Mouse (Mus musculus) mesoderm, embryonic 11.5 days (tissue): Measurements from ENCODE around the gene Mtus2.

Source experiments
- DNase-seq: peaks from one replicate; pipeline ENCODE4 v3.0.0-alpha.2; 2012; ENCODE audit warnings: low read depth, low spot score

The Mtus2 gene

DNA sequence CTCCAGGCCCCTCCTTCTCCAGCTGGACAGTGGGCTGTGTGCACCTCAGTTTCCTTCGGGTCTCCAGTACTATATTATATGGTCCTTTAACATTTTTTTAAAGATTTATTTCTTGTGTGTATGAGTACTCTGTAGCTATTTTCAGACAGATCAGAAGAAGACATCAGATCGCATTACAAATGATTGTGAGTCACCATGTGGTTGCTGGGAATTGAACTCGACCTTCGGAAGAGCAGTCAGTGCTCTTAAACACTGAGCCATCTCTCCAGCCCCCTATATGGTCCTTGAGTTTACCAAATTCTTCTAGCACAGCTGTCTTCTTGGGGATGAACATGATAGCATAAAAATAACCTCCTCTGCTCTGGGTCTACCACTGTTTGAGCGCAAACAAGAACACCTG is 382.0 kb downstream of the Mtus2 start:
- DNase-seq = no peak

GRCm38 (mm10) chr5:148342061-148342741 is 385.1 kb downstream of the Mtus2 start:
- peak; percentile 48 for DNase-seq

- DNase-seq = no peak
Observed at GRCm38 (mm10) chr5:148344374-148344773, 387.3 kb downstream of the Mtus2 start.

GRCm38 (mm10) chr5:148346543-148346942 is 389.4 kb downstream of the Mtus2 start:
- no peak for DNase-seq

GRCm38 (mm10) chr5:148348153-148348552 is 391.0 kb downstream of the Mtus2 start:
- DNase-seq = no peak

DNA sequence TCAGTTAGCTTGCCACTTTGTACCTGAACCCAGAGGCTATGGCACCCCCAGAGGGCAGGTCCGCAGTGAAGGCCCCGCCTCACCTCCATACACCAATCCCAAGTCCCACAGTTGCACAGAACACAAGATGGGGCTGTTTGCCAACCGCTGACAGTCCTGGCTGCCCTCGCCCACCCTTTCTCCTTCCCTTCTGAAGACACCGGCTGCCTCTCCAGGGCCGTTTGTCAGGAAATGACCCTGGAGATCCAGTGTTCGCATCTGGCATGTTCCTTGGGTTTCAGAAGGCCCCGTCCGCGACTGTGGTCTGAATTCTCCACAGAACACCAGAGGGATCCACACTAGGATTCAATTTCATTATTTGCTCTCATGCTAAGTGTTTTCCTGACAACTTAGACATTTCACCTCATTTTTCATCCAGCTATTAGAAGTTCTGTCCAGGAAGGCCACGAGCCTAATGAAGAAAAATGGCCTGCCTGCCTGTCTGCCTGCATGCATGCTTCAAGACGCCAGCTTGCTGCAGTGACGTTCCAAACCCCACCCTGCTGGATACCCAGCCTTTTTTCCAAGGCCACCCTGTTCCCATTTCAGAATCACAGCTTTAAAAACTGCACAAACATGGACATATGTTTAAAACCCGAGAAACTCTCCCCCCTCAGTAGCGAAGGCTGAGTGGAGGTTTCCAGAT is 392.3 kb downstream of the Mtus2 start:
- peak; percentile 53 for DNase-seq

- no peak for DNase-seq
Observed at GRCm38 (mm10) chr5:148353429-148353828, 396.3 kb downstream of the Mtus2 start.

DNA sequence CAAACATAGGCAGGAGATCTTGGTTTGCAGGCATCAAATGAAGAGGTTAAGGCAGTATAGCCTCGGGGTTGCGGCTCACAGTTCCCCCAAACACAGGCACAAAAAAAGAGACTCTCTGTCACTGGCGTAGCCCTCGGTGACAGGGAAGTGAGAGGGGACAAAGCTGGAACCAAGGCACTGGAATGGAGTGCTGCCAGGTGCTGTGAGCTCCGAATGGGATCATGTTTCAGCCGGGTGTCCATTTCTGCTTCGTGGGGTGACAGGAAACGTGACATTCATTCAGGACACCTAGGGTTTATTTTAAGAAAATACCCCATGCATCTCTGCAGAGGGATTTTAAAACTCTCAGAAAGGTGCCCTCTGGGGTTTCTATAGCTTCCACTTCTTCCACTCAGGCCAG is 397.4 kb downstream of the Mtus2 start:
- DNase-seq = no peak

DNA sequence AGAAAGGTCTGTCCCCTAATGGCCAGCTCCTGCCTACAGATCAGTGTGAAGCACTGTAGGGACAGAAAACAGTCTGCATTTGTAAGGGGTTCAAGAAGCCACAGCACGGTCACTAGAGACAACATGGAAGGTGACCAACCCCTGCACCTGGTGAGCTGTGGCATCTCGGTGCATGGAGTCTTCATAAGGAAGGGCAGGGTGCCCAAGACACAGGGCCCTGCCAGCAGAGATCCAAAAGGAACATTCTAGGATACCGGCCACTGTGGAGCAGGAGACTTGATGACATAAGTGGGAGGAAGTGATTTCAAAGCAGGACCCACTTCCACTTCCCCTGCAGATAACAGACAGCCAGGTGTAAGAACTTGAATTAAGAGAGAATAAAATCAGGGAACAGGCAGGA is 398.7 kb downstream of the Mtus2 start:
- DNase-seq = no peak

- DNase-seq = no peak
Observed at GRCm38 (mm10) chr5:148357168-148357567, 400.0 kb downstream of the Mtus2 start.

DNA sequence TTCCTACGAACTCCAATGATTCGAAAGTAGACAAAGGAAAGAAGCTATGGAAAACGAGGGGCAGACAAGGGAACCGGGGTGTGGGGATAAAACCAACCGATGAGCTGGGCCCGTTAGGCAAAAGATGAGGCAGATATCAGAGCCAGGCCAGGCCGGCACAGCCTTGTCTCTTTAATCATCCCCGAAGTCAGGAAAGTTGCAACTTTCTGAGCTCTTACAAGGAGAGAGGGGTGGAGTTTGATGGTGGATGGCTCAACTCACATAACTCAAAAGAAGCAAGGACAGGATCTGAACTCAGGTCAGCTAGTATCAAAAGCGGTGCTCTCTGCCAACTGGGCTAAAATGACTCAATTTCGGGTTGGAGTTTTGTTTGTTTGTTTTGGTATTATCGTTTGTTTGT is 402.0 kb downstream of the Mtus2 start:
- no peak for DNase-seq

DNA sequence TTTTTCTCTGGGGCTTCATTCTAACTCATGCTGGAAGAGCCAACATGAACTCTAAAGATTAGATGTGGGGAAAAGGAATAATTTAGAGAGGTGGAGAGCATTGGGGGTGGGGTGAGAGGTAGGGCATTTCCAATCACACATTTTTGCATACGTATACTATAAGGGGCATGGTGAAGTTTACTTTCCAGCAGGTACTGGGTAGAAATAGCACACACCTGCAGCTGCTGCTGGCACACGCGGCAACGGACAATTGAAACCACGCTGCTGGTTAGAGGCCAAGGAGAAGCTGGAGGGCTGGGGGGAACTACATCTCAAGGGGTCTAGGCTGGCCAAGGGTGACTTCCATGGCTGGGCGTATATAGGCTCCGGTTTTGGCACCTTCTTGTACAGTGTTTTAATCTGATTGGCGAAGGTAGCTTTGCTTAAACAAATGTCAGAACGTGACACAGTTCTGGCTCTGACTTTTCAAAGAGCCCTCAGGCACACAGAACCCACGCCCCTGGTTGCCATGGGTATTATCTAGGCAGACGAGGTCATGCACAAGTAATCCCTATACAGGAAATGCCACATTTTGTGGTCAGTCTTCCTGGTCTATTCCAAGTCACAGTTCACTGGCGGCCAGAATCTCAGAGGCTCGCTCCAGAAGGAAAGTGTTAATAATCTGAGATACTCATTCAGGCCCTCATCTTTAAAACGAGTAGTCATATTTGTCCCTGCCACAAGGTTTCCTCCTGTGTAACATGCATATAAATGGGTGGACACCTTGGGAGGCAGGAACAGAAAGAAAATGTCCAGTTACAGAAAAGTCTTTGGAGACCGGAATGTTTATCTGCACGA is 404.0 kb downstream of the Mtus2 start:
- DNase-seq = no peak

- no peak for DNase-seq
Observed at GRCm38 (mm10) chr5:148361759-148362010, 404.6 kb downstream of the Mtus2 start.

DNA sequence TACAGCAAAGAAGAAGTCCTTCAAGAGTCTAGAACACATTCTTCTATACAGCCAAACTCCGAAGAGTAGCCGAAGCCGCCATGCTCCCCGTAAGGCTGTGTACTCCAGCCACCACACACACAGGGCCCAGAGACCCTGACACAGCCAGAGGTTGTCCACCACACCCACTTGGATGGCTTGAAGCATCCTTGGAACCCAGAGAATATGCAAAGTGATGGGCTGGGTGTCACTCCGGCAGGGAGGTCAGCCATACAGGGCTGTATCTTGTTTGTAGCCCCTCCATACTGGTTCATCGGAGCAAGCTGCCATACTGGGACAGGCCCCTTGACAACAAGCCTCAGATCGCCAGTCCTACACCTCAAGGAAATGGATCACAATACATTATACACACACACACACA is 405.2 kb downstream of the Mtus2 start:
- DNase-seq = no peak

GRCm38 (mm10) chr5:148363441-148364113 is 406.5 kb downstream of the Mtus2 start:
- DNase-seq = no peak
